Mouse (Mus musculus): ENCODE data around the gene Pex26. TPM values are rescaled to one million over a fixed set of nuclear protein-coding genes. Genes with fewer than 3 reads are reported as not detected.

The Pex26 gene
- total and polyA plus RNA-seq, 3 experiments, result 2.8 to 3.3 (median 3.2) TPM

DNA sequence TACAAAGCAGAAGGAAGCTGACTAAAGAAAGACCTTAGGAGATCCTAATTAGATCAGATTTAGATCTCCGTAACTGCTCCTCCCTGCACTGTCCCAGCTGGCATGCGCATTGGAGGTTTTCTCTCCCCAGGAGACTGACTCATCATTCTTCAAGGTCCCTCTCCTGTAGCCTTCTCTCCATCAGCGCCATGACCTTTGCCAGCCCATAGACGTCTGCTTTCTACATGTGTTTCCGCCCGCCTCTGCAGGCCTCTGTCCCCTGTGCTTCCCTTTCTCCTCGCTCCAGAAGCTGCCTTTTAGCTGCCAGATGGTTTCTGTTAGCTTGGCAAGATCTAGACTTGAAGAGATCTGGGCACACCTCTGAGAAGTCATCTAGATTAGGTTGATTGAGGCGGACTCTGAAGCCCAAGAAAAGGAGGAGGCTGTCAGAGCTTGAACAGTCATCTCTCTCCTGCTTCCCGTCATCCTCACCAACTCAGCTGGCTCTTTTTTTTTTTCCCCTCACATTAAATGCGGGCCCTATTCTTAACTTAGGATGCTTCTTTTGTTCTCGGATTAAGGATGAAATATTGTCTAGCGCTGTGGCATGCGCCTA is 38.4 kb upstream of the Pex26 start:
- TF ChIP-seq TCF12 (IDR thresholded peaks at IDR 0.05; ENCODE audit: low read depth, low read length), result no peak
- TF ChIP-seq MAZ (IDR thresholded peaks at IDR 0.05; ENCODE audit: low read depth, low read length), result no peak
- TF ChIP-seq MEF2A (IDR thresholded peaks at IDR 0.05; ENCODE audit: borderline replicate concordance, low read depth, low read length), result no peak
- TF ChIP-seq RCOR1 (conservative IDR thresholded peaks at IDR 0.05; ENCODE audit: low read depth, low read length), result no peak
- no peak for TF ChIP-seq JUND (conservative IDR thresholded peaks at IDR 0.05; ENCODE audit: low read depth, low read length)
- no peak for DNase-seq (ENCODE audit: extremely low read depth)
- no peak overlapping the region for H3K9ac ChIP-seq (ENCODE audit: insufficient read depth, low read depth)
- H3K79me2 ChIP-seq (replicated peaks; ENCODE audit: control insufficient read depth, extremely low read depth, insufficient read depth, poor library complexity, severe bottlenecking), result no peaks in the 10 kb centered on the region
- H3K4me2 ChIP-seq (ENCODE audit: insufficient read depth, low read depth, poor library complexity, severe bottlenecking), result no peak overlapping the region
- H3K27ac ChIP-seq (ENCODE audit: insufficient read depth, low read depth), result no peak overlapping the region
- peaks cover 2% of the 10 kb centered on the region for H3K9me3 ChIP-seq (replicated peaks; ENCODE audit: low read length)
- dilution Hi-C loops (cut with MboI; ENCODE audit: extremely low pct_ligation_motif_present, extremely low pct_unique_long_range_greater_than_20kb, low sequenced_read_pairs), result no loop called here
- H3K27me3 ChIP-seq (replicated peaks), result no peaks in the 10 kb centered on the region
- in situ Hi-C loops (cut with MboI; ENCODE audit: low pct_ligation_motif_present, low pct_unique_long_range_greater_than_20kb, low sequenced_read_pairs), result no loop called here
- no peaks in the 10 kb centered on the region for H3K36me3 ChIP-seq (replicated peaks in 1 of 2; ENCODE audit: control insufficient read depth in 1 of 2, insufficient read depth in 1 of 2, low read length in 1 of 2)
- H3K4me1 ChIP-seq (ENCODE audit: control insufficient read depth in 1 of 2, insufficient read depth in 2 of 2), result peaks cover 0 to 8% of the 10 kb centered on the region in 2 experiments; a peak in 2 of 4 replicates
- H3K4me3 ChIP-seq (replicated peaks in 1 of 3; ENCODE audit: low read depth in 2 of 3, low read length in 2 of 3, poor library complexity in 1 of 3), result no peak overlapping the region

DNA sequence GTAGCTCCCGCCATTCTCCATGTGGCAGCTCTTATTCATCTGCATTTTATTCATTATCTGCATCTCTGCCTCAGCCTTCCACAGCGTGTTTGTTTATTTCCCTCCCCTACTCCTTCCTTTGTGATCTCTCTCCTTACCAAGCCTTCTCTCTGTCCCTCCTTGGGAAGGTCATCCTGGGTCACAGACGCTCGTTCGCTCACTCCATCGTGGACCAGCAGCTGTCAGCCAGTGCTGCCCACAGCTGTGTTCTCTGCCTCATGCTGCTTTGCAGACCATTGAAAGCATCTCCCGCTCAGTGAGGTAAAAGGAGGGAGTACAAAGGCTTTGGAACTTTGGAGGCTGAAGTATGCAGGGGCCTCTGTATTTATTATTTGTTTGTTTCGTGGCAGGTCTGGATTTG is 37.6 kb upstream of the Pex26 start:
- dilution Hi-C loops (cut with MboI; ENCODE audit: extremely low pct_ligation_motif_present, extremely low pct_unique_long_range_greater_than_20kb, low sequenced_read_pairs) (no loop called here), in situ Hi-C loops (cut with MboI; ENCODE audit: low pct_ligation_motif_present, low pct_unique_long_range_greater_than_20kb, low sequenced_read_pairs) (no loop called here)
- Histone ChIP-seq H3K27ac (ENCODE audit: insufficient read depth, low read depth) (no peak overlapping the region), H3K9me3 (replicated peaks; ENCODE audit: low read length) (peaks cover 3% of the 10 kb centered on the region), H3K79me2 (replicated peaks; ENCODE audit: control insufficient read depth, extremely low read depth, insufficient read depth, poor library complexity, severe bottlenecking) (no peaks in the 10 kb centered on the region), H3K9ac (ENCODE audit: insufficient read depth, low read depth) (no peak overlapping the region), H3K36me3 (replicated peaks in 1 of 2; ENCODE audit: control insufficient read depth in 1 of 2, insufficient read depth in 1 of 2, low read length in 1 of 2) (no peaks in the 10 kb centered on the region), H3K4me1 (ENCODE audit: control insufficient read depth in 1 of 2, insufficient read depth in 2 of 2) (peaks cover 0 to 8% of the 10 kb centered on the region in 2 experiments; a peak in 2 of 4 replicates), H3K27me3 (replicated peaks) (no peaks in the 10 kb centered on the region), H3K4me3 (replicated peaks in 1 of 3; ENCODE audit: low read depth in 2 of 3, low read length in 2 of 3, poor library complexity in 1 of 3) (no peak overlapping the region), H3K4me2 (ENCODE audit: insufficient read depth, low read depth, poor library complexity, severe bottlenecking) (no peak overlapping the region)
- no peak for DNase-seq (ENCODE audit: extremely low read depth)
- TF ChIP-seq ZKSCAN1 (IDR thresholded peaks at IDR 0.05; ENCODE audit: borderline replicate concordance, low read depth, low read length), result no peak
- TF ChIP-seq SMC3 (IDR thresholded peaks at IDR 0.05; ENCODE audit: low read depth, low read length), result no peak
- TF ChIP-seq ZMIZ1 (IDR thresholded peaks at IDR 0.05; ENCODE audit: low read depth, low read length), result no peak
- TF ChIP-seq MYC (IDR thresholded peaks at IDR 0.05; ENCODE audit: low read depth, low read length), result no peak
- TF ChIP-seq MAFK (IDR thresholded peaks at IDR 0.05; ENCODE audit: insufficient replicate concordance, low read length), result no peak
- TF ChIP-seq BHLHE40 (IDR thresholded peaks at IDR 0.05; ENCODE audit: low read depth, low read length), result no peak
- TF ChIP-seq KAT2A (IDR thresholded peaks at IDR 0.05; ENCODE audit: insufficient replicate concordance, low read length), result no peak
- TF ChIP-seq MAZ (IDR thresholded peaks at IDR 0.05; ENCODE audit: low read depth, low read length), result no peak
- no peak for TF ChIP-seq JUN (IDR thresholded peaks at IDR 0.05; ENCODE audit: insufficient read depth, low read depth, low read length)
- no peak for TF ChIP-seq IRF4 (IDR thresholded peaks at IDR 0.05; ENCODE audit: low read depth, low read length)
- TF ChIP-seq MAX (IDR thresholded peaks at IDR 0.05; ENCODE audit: low read length), result no peak
- no peak for TF ChIP-seq CHD1 (IDR thresholded peaks at IDR 0.05; ENCODE audit: low read depth, low read length)
- no peak for TF ChIP-seq RAD21 (IDR thresholded peaks at IDR 0.05; ENCODE audit: low read depth, low read length)
- TF ChIP-seq POLR2AphosphoS2 (IDR thresholded peaks at IDR 0.05; ENCODE audit: low read depth, low read length), result no peak
- no peak for TF ChIP-seq MXI1 (IDR thresholded peaks at IDR 0.05; ENCODE audit: low read depth, low read length)
- no peak for TF ChIP-seq CTCF (conservative IDR thresholded peaks at IDR 0.05 in 1 of 2, IDR thresholded peaks at IDR 0.05 in 1 of 2; ENCODE audit: low read depth in 2 of 2, low read length in 2 of 2)
- no peak for TF ChIP-seq JUND (conservative IDR thresholded peaks at IDR 0.05; ENCODE audit: low read depth, low read length)
- no peak for TF ChIP-seq TBP (conservative IDR thresholded peaks at IDR 0.05; ENCODE audit: low read depth, low read length)
- TF ChIP-seq EP300 (IDR thresholded peaks at IDR 0.05; ENCODE audit: low read length), result no peak
